Mouse (Mus musculus): ENCODE data around the gene Gm10645.

Gm10645 gene
- long read RNA-seq, experiment 1: 0 reads
- long read RNA-seq, experiment 2, partial matches to known transcripts: 0 of 1 reads
- long read RNA-seq, experiment 2, other reads (novel, unspliced or antisense): 0 of 1 reads

GRCm38 (mm10) chr8:83165931-83166867, at the start of gene Gm10645:
Gm10645 (minus strand) TSS chr8:83166170.
- intact Hi-C loops (cut with DNase I): loop anchor here (10.0 kb wide), 1 partner anchor 311 kb away; no protein-coding TSS in a partner anchor

GRCm38 (mm10) chr8:83215065-83215464, 49.1 kb upstream of the Gm10645 start:
- intact Hi-C loops (cut with DNase I): no loop called here

- intact Hi-C loops (cut with DNase I): no loop called here
Measured at GRCm38 (mm10) chr8:83210676-83211075, 44.7 kb upstream of the Gm10645 start.

GRCm38 (mm10) chr8:83209581-83209980, 43.6 kb upstream of the Gm10645 start:
- intact Hi-C loops (cut with DNase I): no loop called here

GRCm38 (mm10) chr8:83205907-83206306, 39.9 kb upstream of the Gm10645 start:
- intact Hi-C loops (cut with DNase I): no loop called here

GRCm38 (mm10) chr8:83202946-83203345, 37.0 kb upstream of the Gm10645 start:
- intact Hi-C loops (cut with DNase I): no loop called here

- intact Hi-C loops (cut with DNase I): no loop called here
Measured at GRCm38 (mm10) chr8:83200191-83201177, 34.5 kb upstream of the Gm10645 start.

GRCm38 (mm10) chr8:83199715-83200114, 33.7 kb upstream of the Gm10645 start:
- intact Hi-C loops (cut with DNase I): no loop called here

- intact Hi-C loops (cut with DNase I): no loop called here
Measured at GRCm38 (mm10) chr8:83196088-83196487, 30.1 kb upstream of the Gm10645 start.

- intact Hi-C loops (cut with DNase I): no loop called here
Measured at GRCm38 (mm10) chr8:83189538-83190095, 23.6 kb upstream of the Gm10645 start.

GRCm38 (mm10) chr8:83187363-83187962, 21.5 kb upstream of the Gm10645 start:
- intact Hi-C loops (cut with DNase I): no loop called here

GRCm38 (mm10) chr8:83186376-83186775, 20.4 kb upstream of the Gm10645 start:
- intact Hi-C loops (cut with DNase I): no loop called here

GRCm38 (mm10) chr8:83182784-83183183, 16.8 kb upstream of the Gm10645 start:
- intact Hi-C loops (cut with DNase I): no loop called here

GRCm38 (mm10) chr8:83181851-83182482, 16.0 kb upstream of the Gm10645 start:
- intact Hi-C loops (cut with DNase I): no loop called here

GRCm38 (mm10) chr8:83178228-83178742, 12.3 kb upstream of the Gm10645 start:
- intact Hi-C loops (cut with DNase I): no loop called here

- intact Hi-C loops (cut with DNase I): no loop called here
Measured at GRCm38 (mm10) chr8:83177317-83178195, 11.6 kb upstream of the Gm10645 start.

- intact Hi-C loops (cut with DNase I): no loop called here
Measured at GRCm38 (mm10) chr8:83176785-83177184, 10.8 kb upstream of the Gm10645 start.

GRCm38 (mm10) chr8:83175680-83176079, 9.7 kb upstream of the Gm10645 start:
- intact Hi-C loops (cut with DNase I): no loop called here

- intact Hi-C loops (cut with DNase I): no loop called here
Measured at GRCm38 (mm10) chr8:83170894-83171293, 4.9 kb upstream of the Gm10645 start.
